Mouse (Mus musculus): ENCODE data around the gene Spn. TPM values are rescaled to one million over a fixed set of nuclear protein-coding genes. Genes with fewer than 3 reads are reported as not detected.

Gene Spn
- polyA plus RNA-seq, 1 experiment from 2014 or later: 0.23 TPM

DNA sequence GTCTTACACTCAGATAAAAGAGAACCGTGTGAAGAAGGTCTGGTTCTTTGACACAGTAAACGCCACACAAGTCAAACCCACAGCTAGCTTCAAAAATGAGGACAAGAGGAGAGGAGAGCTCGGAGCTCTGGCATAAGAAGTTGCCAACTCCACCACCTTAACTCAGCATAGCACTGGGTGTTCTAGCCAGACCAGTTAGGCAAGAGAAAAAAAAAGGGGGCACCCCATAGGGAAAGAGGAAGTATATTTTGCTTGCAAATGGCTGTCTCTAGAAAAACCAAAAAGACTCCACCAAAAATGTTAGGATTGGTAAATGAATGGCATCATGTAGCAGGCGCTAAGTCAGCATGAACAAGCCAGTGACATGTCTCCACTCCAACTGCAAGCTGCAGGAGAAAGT is 26.4 kb upstream of the Spn start:
- no peaks in the 10 kb centered on the region for H3K36me3 ChIP-seq
- H3K9ac ChIP-seq: no peak overlapping the region
- no peaks in the 10 kb centered on the region for H3K4me1 ChIP-seq (replicated peaks)
- no peak overlapping the region for H3K4me3 ChIP-seq
- no peaks in the 10 kb centered on the region for H3K27me3 ChIP-seq
- H3K4me2 ChIP-seq: no peak overlapping the region
- no peak overlapping the region for H3K27ac ChIP-seq
- 72% methylated on average over 4 of the region's 4 CpGs for WGBS
- H3K9me3 ChIP-seq (replicated peaks): no peaks in the 10 kb centered on the region
- no peak for ATAC-seq (replicated peaks; ENCODE audit: insufficient number of reproducible peaks, insufficient read depth, low FRiP score, low read depth)

DNA sequence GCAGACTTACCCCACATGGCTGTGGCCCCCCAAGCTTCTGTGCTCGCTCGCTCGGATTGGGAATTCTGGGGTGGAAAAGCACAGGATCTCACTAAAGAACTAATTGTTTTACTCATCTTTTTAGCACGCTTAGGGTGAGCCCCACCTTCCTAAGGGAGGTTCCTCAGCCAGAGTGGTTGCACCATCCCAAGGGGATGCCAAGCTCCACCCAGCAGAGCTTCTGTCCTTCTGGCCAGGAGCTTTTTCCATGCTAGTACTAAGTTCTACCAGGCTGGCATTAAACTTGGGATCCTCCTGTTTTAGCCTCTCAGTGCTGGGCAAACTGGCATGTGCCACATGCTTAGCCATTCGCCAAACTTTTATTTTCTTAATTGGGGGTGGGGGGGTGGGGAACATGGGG is 24.9 kb upstream of the Spn start:
- Histone ChIP-seq H3K4me2 (no peak overlapping the region), H3K36me3 (no peaks in the 10 kb centered on the region), H3K4me1 (replicated peaks) (no peaks in the 10 kb centered on the region), H3K9me3 (replicated peaks) (no peaks in the 10 kb centered on the region), H3K27ac (no peak overlapping the region), H3K4me3 (no peak overlapping the region), H3K9ac (no peak overlapping the region), H3K27me3 (no peaks in the 10 kb centered on the region)
- 80% methylated on average over 5 of the region's 5 CpGs for WGBS
- no peak for ATAC-seq (replicated peaks; ENCODE audit: insufficient number of reproducible peaks, insufficient read depth, low FRiP score, low read depth)

DNA sequence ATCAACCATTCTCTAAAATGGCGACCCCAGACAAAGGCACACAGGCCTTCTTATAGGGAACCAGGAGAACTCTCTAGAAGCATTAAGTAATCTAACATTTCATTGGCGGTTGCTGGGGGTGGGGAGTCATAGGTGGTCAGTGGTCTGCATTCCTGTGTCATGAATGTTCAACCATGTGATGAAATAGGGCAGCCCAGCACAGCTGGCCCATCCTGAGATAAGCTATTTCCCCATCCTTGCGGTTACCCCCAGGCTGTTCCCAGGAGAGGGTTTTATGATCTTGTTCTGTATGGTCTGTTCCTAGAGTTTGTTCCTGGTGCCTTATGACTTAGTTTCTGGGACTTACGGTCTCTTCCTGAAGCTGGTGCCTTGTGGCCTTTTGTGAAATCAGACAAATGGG is 19.9 kb upstream of the Spn start:
- no peak for ATAC-seq (replicated peaks; ENCODE audit: insufficient number of reproducible peaks, insufficient read depth, low FRiP score, low read depth)
- Histone ChIP-seq H3K36me3 (no peaks in the 10 kb centered on the region), H3K4me3 (no peak overlapping the region), H3K4me1 (replicated peaks) (peaks cover 4% of the 10 kb centered on the region), H3K4me2 (no peak overlapping the region), H3K27ac (no peak overlapping the region), H3K9me3 (replicated peaks) (no peaks in the 10 kb centered on the region), H3K9ac (no peak overlapping the region), H3K27me3 (no peaks in the 10 kb centered on the region)
- WGBS: 74% methylated on average over 4 of the region's 4 CpGs

DNA sequence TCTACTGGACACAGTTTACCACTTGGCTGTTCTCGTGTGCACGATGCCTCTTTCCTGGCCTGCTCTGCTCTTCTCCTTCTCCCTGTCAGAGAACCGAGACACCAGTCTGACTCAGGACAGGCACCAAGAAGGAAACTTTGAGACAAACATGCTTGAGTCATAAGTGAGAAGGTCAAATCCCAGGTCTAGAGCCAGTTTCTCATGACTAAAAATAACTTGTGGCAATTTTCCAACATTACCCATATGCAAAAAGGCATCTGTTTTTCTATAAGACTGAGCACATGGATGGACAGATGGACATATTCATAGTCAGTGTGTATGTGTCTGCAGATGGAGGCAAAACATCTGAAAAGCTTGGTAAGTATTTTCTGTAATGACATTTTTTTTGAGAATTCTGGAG is 15.9 kb upstream of the Spn start:
- Histone ChIP-seq H3K4me1 (replicated peaks) (peaks cover 4% of the 10 kb centered on the region), H3K27ac (peak overlapping the region; percentile 10; the same call in 1 of the 2 replicates), H3K4me3 (no peak overlapping the region), H3K36me3 (no peaks in the 10 kb centered on the region), H3K27me3 (no peaks in the 10 kb centered on the region), H3K9me3 (replicated peaks) (no peaks in the 10 kb centered on the region), H3K9ac (no peak overlapping the region), H3K4me2 (no peak overlapping the region)
- ATAC-seq (replicated peaks; ENCODE audit: insufficient number of reproducible peaks, insufficient read depth, low FRiP score, low read depth): no peak
- 28% methylated on average over 3 of the region's 3 CpGs for WGBS

DNA sequence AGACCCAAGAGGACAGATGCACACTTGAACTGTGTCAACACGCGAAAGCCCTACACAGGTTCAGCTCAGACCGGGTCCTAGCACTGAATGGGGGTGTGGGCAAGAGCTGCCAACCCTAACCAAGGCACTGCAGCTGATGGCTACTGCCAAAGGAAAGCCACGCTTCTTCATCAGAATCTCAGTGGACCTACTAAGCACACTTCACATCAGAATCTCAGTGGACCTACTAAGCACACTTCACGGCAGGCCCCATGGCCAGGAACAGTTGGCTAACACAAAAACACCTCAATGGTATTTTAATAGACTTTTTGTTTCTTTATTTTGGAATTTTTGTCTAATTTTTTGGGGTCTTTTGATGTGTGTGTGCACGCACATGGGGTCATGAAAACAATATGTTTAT is 14.8 kb upstream of the Spn start:
- WGBS: 87% methylated on average over 6 of the region's 6 CpGs
- no peaks in the 10 kb centered on the region for H3K27me3 ChIP-seq
- no peaks in the 10 kb centered on the region for H3K9me3 ChIP-seq (replicated peaks)
- no peak overlapping the region for H3K27ac ChIP-seq
- no peak overlapping the region for H3K4me2 ChIP-seq
- H3K9ac ChIP-seq: no peak overlapping the region
- no peaks in the 10 kb centered on the region for H3K36me3 ChIP-seq
- peaks cover 11% of the 10 kb centered on the region for H3K4me1 ChIP-seq (replicated peaks)
- H3K4me3 ChIP-seq: no peak overlapping the region
- ATAC-seq (replicated peaks; ENCODE audit: insufficient number of reproducible peaks, insufficient read depth, low FRiP score, low read depth): no peak

DNA sequence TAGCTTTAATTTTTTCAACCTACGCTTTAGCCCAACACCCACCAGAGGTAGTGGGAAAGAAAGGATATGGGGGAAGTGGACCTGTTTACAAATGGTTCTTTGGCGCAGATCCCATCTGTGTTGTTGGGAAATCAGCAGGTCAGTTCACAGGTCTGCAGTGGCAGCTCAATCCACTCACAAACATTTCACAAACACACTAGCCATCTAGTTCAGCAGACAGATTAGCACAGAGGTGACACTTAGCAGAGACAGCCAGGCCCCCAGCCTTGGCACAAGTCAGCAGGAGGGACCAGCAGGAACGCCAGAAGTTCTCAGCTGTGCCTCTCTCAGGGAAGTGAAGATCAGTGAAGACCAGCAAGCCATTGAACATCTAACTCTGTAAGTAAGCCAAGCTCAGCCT is 10.3 kb upstream of the Spn start:
- Histone ChIP-seq H3K4me1 (replicated peaks) (peaks cover 8% of the 10 kb centered on the region; the same call in 1 of the 2 replicates), H3K4me2 (no peak overlapping the region), H3K9ac (no peak overlapping the region), H3K36me3 (no peaks in the 10 kb centered on the region), H3K27ac (no peak overlapping the region), H3K9me3 (replicated peaks) (no peaks in the 10 kb centered on the region), H3K27me3 (no peaks in the 10 kb centered on the region), H3K4me3 (no peak overlapping the region)
- WGBS: 43% methylated on average over 3 of the region's 3 CpGs
- ATAC-seq (replicated peaks; ENCODE audit: insufficient number of reproducible peaks, insufficient read depth, low FRiP score, low read depth): no peak

DNA sequence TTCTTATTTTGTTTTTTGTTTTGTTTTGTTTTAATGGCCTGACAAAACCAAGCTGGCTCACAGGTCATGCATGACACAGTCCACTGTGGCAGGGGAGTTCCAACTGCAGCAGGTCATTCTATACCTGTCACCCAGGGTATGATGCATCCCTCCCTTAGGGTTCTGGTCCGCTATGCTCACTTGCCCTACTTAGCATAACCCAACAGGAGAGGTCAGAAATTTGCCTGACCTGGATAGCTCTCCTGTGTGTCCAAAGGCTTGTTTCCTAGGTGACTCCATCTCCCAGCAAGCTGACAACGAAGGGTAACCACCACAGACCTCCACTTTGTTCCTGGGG is 8.6 kb upstream of the Spn start:
- 70% methylated on average over 2 of the region's 2 CpGs for WGBS
- no peak for ATAC-seq (replicated peaks; ENCODE audit: insufficient number of reproducible peaks, insufficient read depth, low FRiP score, low read depth)

DNA sequence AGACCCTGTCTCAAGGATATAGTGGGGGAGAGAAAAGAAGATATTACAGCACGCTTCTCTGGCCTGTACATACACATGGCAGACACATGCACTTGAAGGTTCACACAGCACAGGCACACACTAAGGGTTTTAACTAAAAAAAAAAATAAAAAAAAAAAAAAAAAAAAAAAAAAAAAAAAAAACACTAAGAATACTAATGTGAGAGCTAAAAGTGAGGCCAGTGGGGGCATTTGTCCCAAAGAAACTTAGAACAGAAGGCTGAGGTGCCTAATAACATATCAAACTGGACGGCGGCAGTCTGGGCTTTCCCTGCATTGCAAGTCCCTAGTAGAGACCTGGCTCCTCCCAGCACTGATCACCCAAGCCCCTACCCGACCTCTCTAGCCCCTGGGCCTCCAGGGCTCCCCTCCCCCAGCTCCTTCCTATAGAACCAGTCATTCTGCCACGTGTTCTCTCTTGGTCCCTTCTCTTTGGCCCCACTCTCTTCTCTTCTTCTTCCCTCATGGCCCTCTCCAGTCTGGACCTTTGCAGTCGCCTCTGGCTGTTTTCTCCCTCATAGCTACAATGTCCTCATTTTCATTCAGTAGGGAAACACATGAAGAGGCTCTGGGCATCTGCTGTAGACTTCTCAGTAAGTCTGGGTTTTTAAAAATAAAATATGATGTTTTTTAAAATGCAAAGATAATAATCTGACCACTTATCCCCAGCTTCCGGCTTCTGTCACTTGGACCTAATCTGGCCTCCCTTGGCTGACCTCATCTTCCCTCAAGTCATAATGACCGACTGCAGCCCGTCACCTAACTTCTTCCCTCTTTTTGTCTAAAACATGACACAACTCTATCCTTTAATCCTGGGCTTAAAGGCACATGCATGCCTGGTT is 8.0 kb upstream of the Spn start:
- Histone ChIP-seq H3K36me3 (no peaks in the 10 kb centered on the region), H3K27me3 (no peaks in the 10 kb centered on the region), H3K27ac (no peak overlapping the region), H3K4me3 (no peak overlapping the region), H3K4me2 (no peak overlapping the region), H3K9me3 (replicated peaks) (no peaks in the 10 kb centered on the region), H3K9ac (no peak overlapping the region), H3K4me1 (replicated peaks) (peaks cover 8% of the 10 kb centered on the region; the same call in 1 of the 2 replicates)
- ATAC-seq (replicated peaks; ENCODE audit: insufficient number of reproducible peaks, insufficient read depth, low FRiP score, low read depth): no peak
- 50% methylated on average over 9 of the region's 9 CpGs for WGBS

More for the DNA sequence above, 8.6 kb upstream of the Spn start:
- Histone ChIP-seq H3K27ac (no peak overlapping the region), H3K27me3 (no peaks in the 10 kb centered on the region), H3K9me3 (replicated peaks) (no peaks in the 10 kb centered on the region), H3K4me1 (replicated peaks) (peaks cover 8% of the 10 kb centered on the region; the same call in 1 of the 2 replicates), H3K9ac (no peak overlapping the region), H3K4me2 (no peak overlapping the region), H3K36me3 (no peaks in the 10 kb centered on the region), H3K4me3 (no peak overlapping the region)

DNA sequence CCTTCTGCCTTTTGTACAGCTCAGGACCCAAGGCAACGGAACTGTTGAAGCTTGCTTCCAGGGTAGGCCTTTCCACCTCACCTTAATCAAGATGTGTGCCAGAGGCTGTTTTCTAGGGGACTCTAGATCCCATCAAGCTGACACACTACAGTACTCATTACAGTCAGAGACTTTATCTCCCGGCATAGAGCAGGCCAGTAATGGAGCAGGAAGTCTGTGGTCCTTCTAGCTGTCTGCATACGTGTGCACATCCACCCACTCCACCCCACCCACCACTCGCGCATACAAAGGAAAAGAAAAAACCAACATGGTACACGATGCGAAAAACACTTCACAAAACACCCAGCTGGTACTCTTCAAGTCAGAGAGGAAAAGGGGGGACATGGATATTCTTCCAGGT is 6.8 kb upstream of the Spn start:
- no peak overlapping the region for H3K27ac ChIP-seq
- H3K36me3 ChIP-seq: no peaks in the 10 kb centered on the region
- H3K4me3 ChIP-seq: no peak overlapping the region
- no peak overlapping the region for H3K4me2 ChIP-seq
- no peaks in the 10 kb centered on the region for H3K9me3 ChIP-seq (replicated peaks)
- no peak for ATAC-seq (replicated peaks; ENCODE audit: insufficient number of reproducible peaks, insufficient read depth, low FRiP score, low read depth)
- peaks cover 8% of the 10 kb centered on the region; the same call in 1 of the 2 replicates for H3K4me1 ChIP-seq (replicated peaks)
- 66% methylated on average over 7 of the region's 7 CpGs for WGBS
- no peaks in the 10 kb centered on the region for H3K27me3 ChIP-seq
- H3K9ac ChIP-seq: no peak overlapping the region

DNA sequence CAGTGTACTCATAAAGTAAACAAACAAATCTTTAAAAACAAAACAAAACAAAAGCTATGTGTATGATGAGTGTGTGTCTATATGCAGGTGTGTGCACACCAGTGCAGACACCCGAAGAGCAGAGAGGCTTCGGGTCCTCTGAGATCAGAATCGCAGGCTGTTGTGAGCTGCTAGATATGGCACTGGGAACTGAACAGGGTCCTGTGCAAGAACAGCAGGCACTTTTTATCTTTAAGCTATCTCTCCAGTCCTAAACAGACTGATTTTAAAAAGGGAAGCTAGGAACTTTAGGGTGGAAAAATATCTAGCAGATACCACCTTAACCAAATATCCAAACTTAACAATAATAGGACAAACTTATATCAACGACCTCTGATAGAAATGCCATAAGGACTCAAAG is 5.0 kb upstream of the Spn start:
- Histone ChIP-seq H3K27ac (no peak overlapping the region), H3K4me3 (no peak overlapping the region), H3K9me3 (replicated peaks) (no peaks in the 10 kb centered on the region), H3K36me3 (no peaks in the 10 kb centered on the region), H3K4me1 (replicated peaks) (peaks cover 4% of the 10 kb centered on the region; the same call in 1 of the 2 replicates), H3K27me3 (no peaks in the 10 kb centered on the region), H3K4me2 (no peak overlapping the region), H3K9ac (no peak overlapping the region)
- ATAC-seq (replicated peaks; ENCODE audit: insufficient number of reproducible peaks, insufficient read depth, low FRiP score, low read depth): no peak
- WGBS: 76% methylated on average over 4 of the region's 4 CpGs

DNA sequence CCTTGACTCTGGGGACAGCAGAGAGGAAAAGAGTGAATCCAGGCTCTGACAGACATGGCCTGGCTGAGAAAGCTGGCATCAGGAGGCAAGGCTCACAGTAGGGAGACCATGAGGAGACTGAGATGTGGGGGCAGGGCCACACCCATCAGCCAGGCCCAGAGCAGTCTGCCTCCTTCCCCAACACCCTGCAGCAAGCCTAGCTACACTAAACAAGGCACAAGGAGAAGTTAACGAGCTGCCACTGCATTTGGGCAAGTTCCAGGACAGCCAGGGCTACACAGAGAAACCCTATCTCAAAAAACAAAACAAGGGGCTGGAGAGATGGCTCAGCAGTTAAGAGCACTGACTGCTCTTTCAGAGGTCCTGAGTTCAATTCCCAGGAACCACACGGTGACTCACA is 4.6 kb upstream of the Spn start:
- no peak overlapping the region for H3K9ac ChIP-seq
- no peak overlapping the region for H3K27ac ChIP-seq
- no peaks in the 10 kb centered on the region for H3K27me3 ChIP-seq
- H3K36me3 ChIP-seq: no peaks in the 10 kb centered on the region
- H3K4me3 ChIP-seq: no peak overlapping the region
- WGBS: 39% methylated on average over 2 of the region's 2 CpGs
- H3K4me2 ChIP-seq: no peak overlapping the region
- no peaks in the 10 kb centered on the region for H3K9me3 ChIP-seq (replicated peaks)
- no peak for ATAC-seq (replicated peaks; ENCODE audit: insufficient number of reproducible peaks, insufficient read depth, low FRiP score, low read depth)
- H3K4me1 ChIP-seq (replicated peaks): peaks cover 5% of the 10 kb centered on the region; the same call in 1 of the 2 replicates

All from heart, embryonic 15.5 days (tissue).